Mouse (Mus musculus) lung, embryonic 14.5 days (tissue): ENCODE measurements around the gene Grk2. TPM values are rescaled to one million over a fixed set of nuclear protein-coding genes. Genes with fewer than 3 reads are reported as not detected.

Experiments used
- ATAC-seq: fragments of 200-750 bp; cut with Nextera tagmentation; 2 replicates; pipeline ENCODE4 v1.8.0; 2017; ENCODE audit warnings: mild to moderate bottlenecking, moderate TSS enrichment, moderate library complexity; ENCODE audit not compliant: insufficient read depth
- DNase-seq: peaks from one replicate; pipeline ENCODE4 v3.0.0-alpha.2; 2015
- H3K27ac ChIP-seq: fragments of 300-500 bp; sonication (generic); 2 replicates; pipeline ENCODE4 v1.5.1; 2014; ENCODE audit warnings: low read depth, mild to moderate bottlenecking, moderate library complexity
- H3K27me3 ChIP-seq: fragments of 300-500 bp; sonication (generic); 2 replicates; pipeline ENCODE4 v1.6.1; 2014; ENCODE audit warnings: low read length, control low read depth; ENCODE audit not compliant: insufficient read depth
- H3K36me3 ChIP-seq: fragments of 300-500 bp; sonication (generic); 2 replicates; pipeline ENCODE4 v1.6.1; 2014; ENCODE audit warnings: control low read depth; ENCODE audit not compliant: insufficient read depth
- H3K4me1 ChIP-seq: fragments of 300-500 bp; sonication (generic); 2 replicates; pipeline ENCODE4 v1.6.1; 2014; ENCODE audit warnings: antibody characterized with exemption, control low read depth; ENCODE audit not compliant: insufficient read depth
- H3K4me2 ChIP-seq: fragments of 300-500 bp; sonication (generic); 2 replicates; pipeline ENCODE4 v1.6.1; 2014; ENCODE audit warnings: mild to moderate bottlenecking
- H3K4me3 ChIP-seq: fragments of 300-500 bp; sonication (generic); 2 replicates; pipeline ENCODE4 v1.5.1; 2014; ENCODE audit warnings: low read depth, low read length
- H3K9ac ChIP-seq: fragments of 300-500 bp; sonication (generic); 2 replicates; pipeline ENCODE4 v1.6.1; 2014
- H3K9me3 ChIP-seq: fragments of 300-500 bp; sonication (generic); 2 replicates; pipeline ENCODE4 v1.6.1; 2016; ENCODE audit warnings: low read depth, low read length, control low read depth
- CTCF ChIP-seq: IDR thresholded peaks from 2 replicates; pipeline ENCODE4 v1.5.1; 2016; ENCODE audit warnings: antibody characterized with exemption, low read depth
- WGBS: fragments of 180-500 bp; shearing (Covaris S2); extraction: QIAGEN DNeasy Blood & Tissue Kit; methylation state at CpG from one replicate; pipeline ENCODE4 v1.1.7; 2014; 5-methylcytosine and 5-hydroxymethylcytosine counted together
- microRNA-seq: library from miRNA; unstranded; fragments of <30 nt; microRNA quantifications from one replicate; pipeline ENCODE4, GENCODE M21; 2016; ENCODE audit warnings: borderline number of aligned reads
- polyA plus RNA-seq: library from polyadenylated mRNA; unstranded; fragments of >200 nt; fragmentation: Nextera tagmentation; extraction: Ambion mirVana; gene quantifications from 2 replicates; pipeline ENCODE4 v1.2.1, GENCODE M21; 2014

Gene Grk2
- polyA plus RNA-seq, 1 experiment from 2014 or later, result 23.0 TPM

GRCm38 (mm10) chr19:4240247-4240668, 65.8 kb downstream of the Grk2 start:
- Histone ChIP-seq H3K4me3 (no peak overlapping the region), H3K4me2 (no peak overlapping the region), H3K36me3 (no peaks in the 10 kb centered on the region), H3K9ac (no peak overlapping the region), H3K27me3 (no peaks in the 10 kb centered on the region), H3K9me3 (no peaks in the 10 kb centered on the region), H3K4me1 (no peaks in the 10 kb centered on the region), H3K27ac (no peak overlapping the region)
- 46% methylated on average over 8 of the region's 8 CpGs for WGBS
- ATAC-seq, result no peak
- 0 out of 2 replicates have a peak, but pooled peaks have one; percentile 2 for TF ChIP-seq CTCF
- no peak for DNase-seq

Small RNA genes within 50 kb of the gene (microRNA-seq; reads per million reads assigned to microRNA genes)
- not detected for gene Mir6985

Other genes with a start within 250 kb of the Grk2 start
- gene Gstp3, start 246.7 kb downstream of the Grk2 start, polyA plus RNA-seq, result not detected in 2 replicates
- gene Cabp2, start 224.6 kb downstream of the Grk2 start, polyA plus RNA-seq, result not detected in 2 replicates
- gene Cdk2ap2, start 209.0 kb downstream of the Grk2 start, polyA plus RNA-seq, result 76.6 and 76.8 TPM in 2 replicates
- gene Pitpnm1, start 206.2 kb downstream of the Grk2 start, polyA plus RNA-seq, result 5.5 and 7.3 TPM in 2 replicates
- gene Aip, start 180.4 kb downstream of the Grk2 start, polyA plus RNA-seq, result 93.5 and 94.5 TPM in 2 replicates
- gene Gpr152, start 166.4 kb downstream of the Grk2 start, polyA plus RNA-seq, result not detected in 2 replicates
- 0.09 TPM in 1 of 2 replicates, not detected in the other for gene Cabp4, start 162.2 kb downstream of the Grk2 start, polyA plus RNA-seq
- gene Coro1b, start 157.6 kb downstream of the Grk2 start, polyA plus RNA-seq, result 134 and 148 TPM in 2 replicates
- gene Ptprcap, start 152.6 kb downstream of the Grk2 start, polyA plus RNA-seq, result 0.81 and 1.1 TPM in 2 replicates
- 37.9 and 43.2 TPM in 2 replicates for gene Rps6kb2, start 142.9 kb downstream of the Grk2 start, polyA plus RNA-seq
- 1.7 and 2.5 TPM in 2 replicates for gene Carns1, start 130.7 kb downstream of the Grk2 start, polyA plus RNA-seq
- 1.8 and 2.4 TPM in 2 replicates for gene Tbc1d10c, start 114.9 kb downstream of the Grk2 start, polyA plus RNA-seq
- 960 and 994 TPM in 2 replicates for gene Ppp1ca, start 114.2 kb downstream of the Grk2 start, polyA plus RNA-seq
- 42.1 and 47.4 TPM in 2 replicates for gene Rad9a, start 104.6 kb downstream of the Grk2 start, polyA plus RNA-seq
- gene Clcf1, start 92.0 kb downstream of the Grk2 start, polyA plus RNA-seq, result 4.4 and 5.0 TPM in 2 replicates
- not detected in 2 replicates for gene AC109138.7, start 91.9 kb downstream of the Grk2 start, polyA plus RNA-seq
- gene Pold4, start 74.3 kb downstream of the Grk2 start, polyA plus RNA-seq, result 22.6 and 22.8 TPM in 2 replicates
- 10.6 and 11.1 TPM in 2 replicates for gene Ssh3, start 37.0 kb downstream of the Grk2 start, polyA plus RNA-seq
- 2.4 and 2.8 TPM in 2 replicates for gene Ankrd13d, start 23.1 kb downstream of the Grk2 start, polyA plus RNA-seq
- 56.2 and 63.1 TPM in 2 replicates for gene Kdm2a, start 92.1 kb upstream of the Grk2 start, polyA plus RNA-seq
- gene Rhod, start 133.2 kb upstream of the Grk2 start, polyA plus RNA-seq, result 33.7 and 46.0 TPM in 2 replicates
- gene Syt12, start 171.2 kb upstream of the Grk2 start, polyA plus RNA-seq, result 1.3 and 1.8 TPM in 2 replicates
- gene 2010003K11Rik, start 192.4 kb upstream of the Grk2 start, polyA plus RNA-seq, result not detected in 2 replicates
- 12.7 and 14.0 TPM in 2 replicates for gene Pcx, start 204.2 kb upstream of the Grk2 start, polyA plus RNA-seq